Mouse (Mus musculus) kidney, adult 18-20 months (tissue): Measurements from ENCODE around the gene Hipk4.

ENCODE experiments used
- DNase-seq: peaks from one replicate; pipeline ENCODE4 v3.0.0; 2021

Gene Hipk4

GRCm38 (mm10) chr7:27541431-27541830 lies 18.4 kb downstream of the Hipk4 start:
- DNase-seq = no peak

- DNase-seq = no peak
Measured at GRCm38 (mm10) chr7:27541922-27542321, 18.9 kb downstream of the Hipk4 start.

GRCm38 (mm10) chr7:27542392-27543033 lies 19.4 kb downstream of the Hipk4 start:
- DNase-seq = peak; percentile 78

GRCm38 (mm10) chr7:27543065-27543464 lies 20.0 kb downstream of the Hipk4 start:
- no peak for DNase-seq

DNA sequence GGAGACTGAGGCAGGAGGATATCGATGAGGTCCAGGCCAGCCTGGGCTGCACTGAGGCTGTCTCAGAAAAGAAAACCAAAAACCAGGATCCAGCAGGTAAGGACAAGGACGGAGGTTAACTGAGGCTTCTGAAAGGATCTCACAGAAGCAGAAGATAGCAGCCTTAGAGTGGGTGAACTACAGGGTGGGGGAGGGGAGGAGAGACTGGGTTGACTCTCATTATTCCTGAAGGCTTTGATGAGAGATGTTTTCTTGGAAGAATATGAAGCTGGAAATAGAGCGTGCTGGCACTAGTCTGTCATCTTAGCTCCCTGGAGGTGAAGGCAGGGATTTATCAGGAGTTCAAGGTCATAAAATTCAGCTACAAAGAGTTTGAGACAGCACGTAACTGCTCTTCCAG lies 20.8 kb downstream of the Hipk4 start:
- DNase-seq = no peak

DNA sequence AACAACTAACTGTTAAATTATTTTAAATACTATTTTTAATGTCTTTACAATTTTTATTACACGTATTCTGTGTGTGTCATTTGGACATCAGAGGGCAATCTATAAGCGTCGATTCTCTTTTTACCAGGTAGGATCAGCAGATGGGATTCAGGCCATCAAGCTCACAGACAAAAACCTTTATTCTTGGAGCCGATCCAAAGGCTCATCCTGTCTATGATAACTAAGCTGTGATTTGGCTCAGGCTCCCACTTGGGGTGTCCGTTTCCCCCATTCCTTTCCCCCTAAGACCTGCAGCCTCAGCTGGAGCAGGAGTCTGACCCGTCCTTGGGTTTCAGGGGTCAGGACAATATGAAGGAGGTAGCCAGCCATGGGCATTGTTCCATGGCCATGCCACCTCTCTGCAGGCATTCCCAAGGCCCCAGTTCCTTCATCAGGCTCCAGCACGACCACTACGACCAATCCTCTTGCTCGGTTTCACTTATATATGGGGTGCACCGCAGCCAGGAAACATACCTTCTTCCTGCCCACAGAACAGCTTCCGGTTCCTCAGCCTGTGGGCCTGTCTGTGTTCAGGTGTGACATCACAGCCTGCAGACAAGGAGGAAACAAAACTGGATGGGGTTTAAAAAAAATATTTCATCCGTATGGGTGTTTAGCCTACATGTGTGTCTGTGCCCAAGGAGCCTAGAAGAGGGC lies 21.8 kb downstream of the Hipk4 start:
- DNase-seq = no peak

- no peak for DNase-seq
Measured at GRCm38 (mm10) chr7:27549597-27549996, 26.5 kb downstream of the Hipk4 start.

DNA sequence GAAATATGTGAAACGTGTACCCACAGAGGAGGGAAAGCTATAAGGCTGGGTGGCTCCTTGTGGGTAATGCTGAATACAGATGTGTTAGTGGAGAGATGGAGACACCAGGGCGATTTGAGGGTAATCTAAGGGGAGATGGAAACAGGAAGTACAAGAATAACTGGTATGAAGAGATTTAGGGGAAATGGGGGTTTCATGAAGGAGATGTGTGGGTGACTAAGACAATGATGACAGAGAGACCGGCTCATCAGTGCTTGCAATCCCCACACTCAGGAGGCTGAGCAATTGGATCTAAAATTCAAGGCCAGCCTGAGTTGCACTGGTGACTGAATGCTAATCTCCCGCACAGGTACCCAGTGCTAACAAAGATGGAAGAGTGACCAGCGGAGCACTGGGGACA lies 29.0 kb downstream of the Hipk4 start:
- DNase-seq = no peak

DNA sequence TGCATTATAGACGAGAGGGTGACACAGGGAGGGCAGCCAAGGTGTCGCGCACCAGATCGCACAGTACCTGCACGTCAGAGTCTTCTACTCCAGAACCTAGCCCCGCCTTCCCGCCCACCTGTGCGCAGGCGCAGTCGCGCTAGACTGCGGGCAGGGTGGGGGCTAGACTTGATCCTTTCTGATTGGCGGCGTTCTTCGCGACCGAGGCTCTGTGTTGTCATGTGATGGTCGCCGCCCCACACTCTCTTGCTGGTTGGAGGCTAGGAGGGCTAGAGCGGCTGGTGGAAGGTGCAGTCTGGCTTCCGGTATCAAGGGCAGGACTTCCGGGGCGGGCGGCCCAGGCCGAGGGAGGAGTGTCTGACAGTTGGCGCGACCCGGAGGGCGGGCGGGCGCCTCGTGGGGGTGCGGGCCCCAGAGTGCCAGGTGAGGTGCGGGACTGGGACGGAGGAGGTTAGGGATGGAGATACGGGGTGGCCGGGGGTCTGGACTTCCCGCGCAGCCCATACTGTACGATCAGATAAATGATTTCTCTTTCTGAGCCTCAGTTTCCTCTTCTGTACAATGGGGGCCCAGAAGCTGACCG lies 30.0 kb downstream of the Hipk4 start, which contains the start of the genes Pld3 and 2310022A10Rik:
TSS of gene Pld3 (minus strand) at position 288 of the 583 bp plus-strand sequence.
TSS of gene 2310022A10Rik (plus strand) at position 303 of the 583 bp plus-strand sequence.
- DNase-seq = peak; percentile 95

DNA sequence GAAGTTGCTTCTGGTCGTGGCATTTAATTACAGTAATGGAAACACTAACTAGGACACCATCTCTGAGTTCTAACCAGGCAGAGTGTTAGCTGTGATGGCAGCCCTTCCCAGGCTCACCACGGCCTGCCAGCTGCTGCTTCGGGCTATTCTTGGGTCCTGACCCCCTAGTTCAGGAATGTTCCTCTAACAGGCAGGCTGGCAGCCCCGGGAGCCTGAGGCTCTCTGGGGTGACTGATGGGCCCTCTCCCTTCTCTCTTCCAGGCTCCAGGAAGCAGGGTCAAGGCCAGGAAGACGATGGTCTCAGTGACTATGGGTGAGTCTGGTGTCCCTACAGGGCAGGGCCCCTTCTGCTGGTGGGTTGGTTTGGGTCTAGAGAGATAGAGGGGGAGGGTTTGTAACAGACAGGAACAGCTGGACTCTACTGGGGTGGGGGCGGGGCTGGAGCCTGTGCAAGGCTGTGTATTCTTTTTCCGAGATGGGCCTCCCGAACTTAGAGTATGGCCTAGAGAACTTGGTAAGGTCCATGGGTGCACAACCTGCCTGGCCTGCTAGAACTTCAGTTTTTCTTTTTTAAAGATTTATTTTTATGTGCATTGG lies 37.3 kb downstream of the Hipk4 start:
- DNase-seq = no peak

DNA sequence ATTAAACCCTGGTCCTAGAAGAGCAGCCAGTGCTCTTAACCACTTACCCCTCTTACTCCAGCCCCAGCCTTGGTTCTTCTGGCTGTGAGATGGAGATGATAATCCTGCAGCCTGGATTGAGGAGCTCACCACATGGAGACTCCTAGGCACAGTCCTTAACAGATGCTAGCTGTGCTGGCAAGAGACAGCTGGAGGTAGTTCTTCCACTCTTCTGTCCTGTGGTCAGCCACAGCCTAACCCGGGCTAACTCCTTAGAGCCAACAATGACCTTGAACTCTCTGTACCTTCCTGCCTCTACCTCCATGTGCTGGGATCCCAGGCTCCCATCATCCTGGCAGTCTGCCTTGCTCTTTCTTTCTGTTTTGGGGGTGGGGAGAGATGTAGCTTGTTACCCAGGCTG lies 37.9 kb downstream of the Hipk4 start:
- no peak for DNase-seq

- no peak for DNase-seq
Measured at GRCm38 (mm10) chr7:27569580-27570224, 46.6 kb downstream of the Hipk4 start.

DNA sequence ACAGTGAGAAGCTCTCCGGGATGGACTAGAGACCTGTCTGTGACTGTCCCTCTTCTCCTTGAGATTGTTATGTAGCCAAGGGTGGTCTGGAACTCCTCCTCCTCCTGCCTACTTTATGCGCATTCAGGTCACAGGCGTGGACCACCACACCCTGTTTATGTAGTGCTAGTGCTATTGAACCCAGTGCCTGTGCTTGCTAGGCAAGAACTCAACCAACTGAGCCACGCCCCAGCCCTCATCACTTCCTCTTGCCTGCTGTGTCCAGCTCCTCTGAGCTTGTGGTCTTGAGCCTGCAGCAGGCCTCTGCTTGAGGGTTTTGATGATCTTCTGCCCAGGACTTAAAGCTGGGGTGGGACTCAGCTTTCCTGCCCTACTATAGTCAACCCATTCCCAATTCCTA lies 49.1 kb downstream of the Hipk4 start:
- no peak for DNase-seq

GRCm38 (mm10) chr7:27574124-27574880 lies 51.2 kb downstream of the Hipk4 start:
- no peak for DNase-seq

DNA sequence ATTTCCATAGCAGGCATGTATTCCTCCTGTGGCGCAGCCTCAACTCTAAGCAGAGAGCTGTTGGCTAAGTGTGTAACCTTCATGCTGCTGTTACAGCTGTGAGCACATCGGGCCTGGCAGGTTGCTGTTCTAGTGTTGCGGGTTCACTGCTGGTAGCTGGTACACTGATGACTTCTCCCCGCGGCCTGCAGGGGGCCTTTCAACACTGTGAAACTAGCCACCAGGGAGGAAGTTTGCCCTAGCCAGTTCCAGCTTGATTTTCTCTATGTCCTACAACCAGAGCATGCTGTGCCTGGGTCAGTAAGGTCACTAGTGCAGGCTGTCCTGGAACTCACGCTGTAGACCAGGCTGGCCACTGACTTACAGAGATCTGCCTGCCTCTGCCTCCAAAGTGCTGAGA lies 53.8 kb downstream of the Hipk4 start:
- DNase-seq = peak; percentile 58

DNA sequence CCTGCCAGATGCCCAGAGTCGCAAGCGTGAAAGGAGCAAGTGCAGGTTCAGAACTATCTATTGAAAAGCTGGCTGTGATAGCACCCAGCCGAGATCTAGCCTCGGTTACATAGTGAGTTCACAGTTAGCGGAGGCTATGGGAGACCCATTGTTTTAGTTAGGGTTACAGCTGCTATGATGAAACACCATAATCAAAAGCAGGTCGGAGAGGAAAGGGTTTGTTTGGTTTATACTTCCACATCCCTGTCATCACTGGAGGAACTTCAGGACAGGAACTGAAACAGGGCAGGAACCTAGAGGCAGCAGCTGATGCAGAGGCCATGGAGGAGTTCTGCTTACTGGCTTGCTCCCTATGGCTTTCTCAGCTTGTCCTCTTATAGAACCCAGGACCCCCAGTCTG lies 54.5 kb downstream of the Hipk4 start:
- DNase-seq = no peak

DNA sequence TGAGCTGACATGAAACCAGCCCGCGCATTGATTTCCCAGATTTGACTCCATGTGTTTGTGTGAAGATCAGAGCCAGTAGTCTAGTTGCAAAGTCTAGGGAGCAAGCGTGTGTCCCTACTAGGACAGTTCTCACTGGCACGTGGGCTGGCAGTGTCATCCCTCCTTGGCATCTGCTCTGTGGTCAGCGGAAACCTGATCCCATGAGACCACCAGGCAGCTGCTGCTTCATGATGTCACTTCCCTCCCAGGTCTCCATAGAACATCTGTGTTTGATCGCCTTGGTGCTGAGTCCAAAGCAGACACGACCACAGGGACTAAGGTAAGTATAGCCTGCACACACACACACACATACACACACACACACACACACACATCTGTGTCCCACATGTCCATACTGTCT lies 55.4 kb downstream of the Hipk4 start:
- DNase-seq = no peak

- no peak for DNase-seq
Measured at GRCm38 (mm10) chr7:27580380-27581174, 57.5 kb downstream of the Hipk4 start.
